Mouse (Mus musculus) spleen, adult 2 months (tissue): Measurements from ENCODE around the gene Klf13.

Experiments
- CTCF ChIP-seq: fragments of 200-500 bp; IDR thresholded peaks from 2 replicates; pipeline ENCODE4 v1.5.1; 2011; ENCODE audit warnings: mild to moderate bottlenecking, inconsistent platforms; ENCODE audit not compliant: insufficient read depth, insufficient read length, insufficient replicate concordance; ENCODE audit errors: extremely low read depth
- POLR2A ChIP-seq: fragments of 200-500 bp; IDR thresholded peaks from 2 replicates; pipeline ENCODE4 v1.6.1; 2011; ENCODE audit warnings: low read depth, low read length, inconsistent platforms

- TF ChIP-seq CTCF, result no peak
- TF ChIP-seq POLR2A, result no peak
These were observed 33.1 kb downstream of the Klf13 start for GRCm38 (mm10) chr7:63905642-63906041.
